Mouse (Mus musculus): ENCODE measurements at regions not wholly inside any gene's neighbourhood (a gene's known extent, or its start where the extent isn't known, plus 50 kb on each side); places are given as distances from the start of the nearest gene placed in this dataset.

DNA sequence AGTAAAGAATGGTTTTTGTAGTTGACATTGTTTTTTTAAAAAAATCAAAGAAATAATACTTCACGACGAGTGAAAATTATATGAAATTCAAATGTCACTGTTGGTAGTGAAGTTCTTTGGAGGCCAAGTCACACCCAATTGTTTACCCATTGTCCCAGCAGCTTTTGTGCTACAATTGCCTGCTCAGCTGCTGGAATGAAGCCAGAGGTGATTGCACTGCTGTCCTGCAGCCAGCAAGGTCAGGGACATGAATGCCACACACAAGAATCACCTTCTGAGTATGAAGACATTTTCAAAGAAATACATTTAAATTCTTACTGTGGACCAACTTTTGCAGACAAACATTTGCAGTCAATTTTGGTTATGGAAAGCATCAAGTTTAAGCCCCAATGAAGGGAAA lies 215.9 kb upstream of the Prdm1 start:
- no peak for TF ChIP-seq GATA1 (IDR thresholded peaks at IDR 0.05; ENCODE audit: low read length)
- no peak for TF ChIP-seq TAL1 (IDR thresholded peaks at IDR 0.05; ENCODE audit: low read length)
